Mouse (Mus musculus): Measurements from ENCODE around the gene Acly.

The Acly gene

GRCm38 (mm10) chr11:100440691-100441522 is 86.9 kb downstream of the Acly start:
- DNase-seq (ENCODE audit: low spot score) = peak; percentile 86

- DNase-seq (ENCODE audit: low spot score) = no peak
Observed at GRCm38 (mm10) chr11:100437901-100438300, 89.9 kb downstream of the Acly start.

- no peak for DNase-seq (ENCODE audit: low spot score)
Observed at GRCm38 (mm10) chr11:100435678-100436246, 92.0 kb downstream of the Acly start.

GRCm38 (mm10) chr11:100432002-100432401 is 95.8 kb downstream of the Acly start:
- no peak for DNase-seq (ENCODE audit: low spot score)

- DNase-seq (ENCODE audit: low spot score) = no peak
Observed at GRCm38 (mm10) chr11:100430052-100430451, 97.7 kb downstream of the Acly start.

- peak; percentile 73 for DNase-seq (ENCODE audit: low spot score)
Observed at GRCm38 (mm10) chr11:100428612-100429199, 99.1 kb downstream of the Acly start.

GRCm38 (mm10) chr11:100426820-100427219 is 101.0 kb downstream of the Acly start:
- no peak for DNase-seq (ENCODE audit: low spot score)

Measured in MN1 (cell line).